Mouse (Mus musculus) layer of hippocampus, postnatal 36 days (tissue): ENCODE measurements at regions not wholly inside any gene's neighbourhood (a gene's known extent, or its start where the extent isn't known, plus 50 kb on each side); places are given as distances from the start of the nearest gene placed in this dataset.
A peak's percentile ranks its signal among the peaks of the same experiment; 100 is the strongest.

Source experiments
- DNase-seq, 2 experiments: peaks; one replicate each; pipeline ENCODE4 v3.0.0; 2022

- DNase-seq: no peak
Measured at GRCm38 (mm10) chr14:66479181-66479580, 470.2 kb upstream of the Gulo start.

GRCm38 (mm10) chr14:66478562-66478961, 469.6 kb upstream of the Gulo start:
- DNase-seq: no peak

GRCm38 (mm10) chr14:66475026-66475425, 466.0 kb upstream of the Gulo start:
- no peak for DNase-seq

DNA sequence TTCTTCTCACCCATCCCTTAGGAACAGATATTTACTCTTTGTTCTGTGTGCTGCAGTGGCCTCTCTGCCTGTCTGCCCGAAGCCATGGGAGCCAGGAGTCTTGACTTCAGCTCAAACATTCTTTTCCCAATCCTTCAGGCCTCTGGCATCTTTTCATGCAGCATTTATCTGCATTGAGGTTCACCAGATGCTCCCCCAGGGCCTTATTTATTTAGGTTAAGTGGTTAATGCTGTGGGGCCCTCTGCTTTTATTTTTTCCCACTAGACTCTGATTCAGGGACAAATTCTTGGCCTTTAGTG, 464.2 kb upstream of the Gulo start:
- DNase-seq: no peak

DNA sequence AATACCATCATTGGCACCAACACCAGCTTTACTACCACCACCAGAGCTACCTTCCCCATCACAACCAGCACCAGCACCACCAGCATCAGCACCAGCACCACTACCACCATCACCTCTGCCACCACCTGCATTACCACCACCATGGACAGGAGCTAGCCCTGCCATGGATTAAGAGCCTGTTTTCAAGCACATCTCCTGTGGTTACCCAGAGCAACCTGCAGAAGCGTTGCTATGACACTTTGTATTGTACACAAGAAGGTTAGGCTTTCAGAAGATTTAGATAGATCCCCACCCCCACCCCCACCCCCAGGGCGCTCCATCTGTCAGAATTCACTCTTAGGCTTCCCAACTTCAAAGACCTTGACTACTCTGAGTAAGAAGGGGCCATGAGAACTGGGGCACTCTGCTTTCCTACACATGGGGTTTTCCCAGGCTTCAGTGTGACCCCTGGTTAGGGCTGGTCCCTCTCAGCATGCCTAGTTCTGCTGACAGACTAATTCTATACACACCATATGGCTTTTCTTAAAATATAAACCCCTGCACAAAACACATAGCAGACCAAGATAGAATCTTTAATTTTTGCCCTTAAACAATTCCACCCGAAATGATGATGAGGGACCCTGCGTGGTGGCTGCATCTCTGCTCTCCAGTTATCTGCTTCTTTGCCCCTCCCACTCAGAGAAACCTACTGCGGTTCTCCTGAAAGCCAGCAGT, 463.7 kb upstream of the Gulo start:
- DNase-seq: no peak

GRCm38 (mm10) chr14:66462081-66462480, 453.1 kb upstream of the Gulo start:
- DNase-seq: no peak

- no peak for DNase-seq
Measured at GRCm38 (mm10) chr14:66460795-66461194, 451.8 kb upstream of the Gulo start.

GRCm38 (mm10) chr14:66458696-66459095, 449.7 kb upstream of the Gulo start:
- no peak for DNase-seq

DNA sequence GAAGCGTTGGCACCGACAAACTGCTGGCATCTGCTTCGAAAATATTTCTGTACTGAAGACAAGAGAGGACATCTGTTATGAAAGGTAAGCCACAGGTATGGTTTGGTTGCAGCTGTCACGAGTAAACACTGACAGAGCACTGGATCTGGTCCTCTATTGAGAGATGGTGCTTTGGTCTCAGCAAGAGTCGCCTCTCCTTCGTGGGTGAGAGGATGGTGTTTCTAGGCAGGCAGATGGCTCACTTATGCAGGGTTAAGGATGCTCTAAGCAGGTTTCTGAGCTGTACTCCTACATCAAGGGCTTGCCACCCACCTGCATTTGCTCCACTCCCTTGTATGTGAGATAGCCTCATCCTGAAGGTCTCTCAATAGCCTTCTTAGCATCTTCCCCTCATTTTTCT, 448.3 kb upstream of the Gulo start:
- no peak for DNase-seq

DNA sequence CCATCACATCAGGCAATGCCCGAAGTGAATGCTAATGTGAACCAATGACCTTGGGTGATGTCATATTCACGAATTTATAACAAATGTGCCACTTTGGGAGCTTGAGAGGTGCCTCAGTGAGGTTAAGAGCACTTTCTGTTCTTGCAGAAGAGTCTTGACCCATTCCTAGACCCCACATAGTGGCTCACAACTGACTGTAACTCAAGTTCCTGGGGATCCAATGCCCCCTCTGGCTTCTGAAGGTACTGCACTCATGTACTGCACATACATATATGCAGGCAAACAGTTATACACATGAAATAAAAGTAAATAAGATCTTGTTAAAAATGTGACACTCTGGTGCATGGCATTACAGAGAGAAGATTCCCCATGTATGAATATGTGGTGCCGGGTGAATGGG, 443.8 kb upstream of the Gulo start:
- no peak for DNase-seq

- DNase-seq: peak in 1 of 2 experiments; percentile 20
Measured at GRCm38 (mm10) chr14:66450351-66450750, 441.3 kb upstream of the Gulo start.

GRCm38 (mm10) chr14:66442576-66442975, 433.6 kb upstream of the Gulo start:
- no peak for DNase-seq

- DNase-seq: peak; percentile 30 to 39
Measured at GRCm38 (mm10) chr14:66441825-66442224, 432.8 kb upstream of the Gulo start.

- DNase-seq: no peak
Measured at GRCm38 (mm10) chr14:66438572-66438971, 429.6 kb upstream of the Gulo start.

GRCm38 (mm10) chr14:66438001-66438400, 429.0 kb upstream of the Gulo start:
- DNase-seq: no peak

DNA sequence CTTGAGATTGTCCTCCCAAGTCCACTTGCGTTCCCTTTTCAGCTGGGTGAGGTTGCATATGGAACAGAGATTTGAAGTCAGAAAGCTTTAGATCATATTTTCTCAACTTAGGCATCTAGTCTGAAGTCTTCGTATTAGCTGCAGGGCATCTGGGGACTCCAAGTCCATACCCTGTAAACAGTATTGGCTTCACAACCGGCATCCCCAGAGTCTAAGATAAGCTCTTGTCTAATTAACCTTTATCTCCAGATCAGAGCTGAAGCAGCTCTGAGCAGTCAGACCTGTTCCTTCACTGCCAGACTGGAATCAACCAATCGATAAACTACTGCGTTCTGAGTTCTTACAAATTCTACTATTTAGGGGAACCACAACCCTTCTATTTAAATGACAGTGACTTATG, 422.6 kb upstream of the Gulo start:
- no peak for DNase-seq

GRCm38 (mm10) chr14:66424141-66424540, 415.1 kb upstream of the Gulo start:
- peak; percentile 16 for DNase-seq
